ENCODE assay signal across 9 mouse cellular contexts in the genomic region with DNA sequence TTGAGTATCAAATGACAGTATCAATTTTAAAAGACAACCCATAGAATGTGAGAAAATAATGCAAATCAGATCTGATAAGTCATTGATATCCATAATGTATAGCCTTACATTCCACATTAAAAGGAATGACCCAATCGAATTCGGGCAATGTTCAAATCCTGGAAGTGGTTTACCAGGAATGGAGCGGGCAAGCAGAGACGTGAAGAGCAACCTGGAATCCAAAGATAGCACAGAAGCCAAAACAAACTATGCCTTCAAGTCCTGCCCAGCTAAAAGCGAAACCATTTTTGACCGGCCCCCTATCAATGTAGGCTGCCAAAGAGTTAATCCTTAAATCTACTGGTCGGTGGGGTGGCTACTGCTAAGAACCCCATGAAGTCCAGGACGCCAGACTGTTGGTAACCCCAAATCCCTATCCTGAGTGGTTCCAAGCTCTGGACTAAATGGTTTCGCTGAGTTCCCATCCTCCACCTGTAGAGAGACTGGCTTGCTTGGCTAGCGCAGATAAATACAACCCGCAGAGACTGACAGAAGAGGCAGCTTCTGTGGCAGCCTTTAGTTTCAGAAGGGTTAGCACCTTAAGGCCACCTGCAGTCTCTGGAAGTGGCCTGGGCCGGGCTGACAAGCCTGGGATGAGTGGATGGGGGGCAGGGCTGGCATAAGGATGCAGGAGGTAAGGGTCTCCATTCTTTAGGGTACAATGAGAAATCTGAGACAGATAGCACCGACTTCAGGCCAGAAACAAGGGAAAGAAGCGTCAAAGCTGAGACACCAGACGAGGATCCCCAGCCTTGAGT. TPM values are rescaled to one million over a fixed set of nuclear protein-coding genes. Genes with fewer than 3 reads are reported as not detected.
DNase-seq lines count a peak whose midpoint lies in the region; ATAC-seq lines count a peak whose summit lies in the region.
"Had no signal": no experiment of that assay in that cellular context is flagged by ENCODE, and none has a peak within 500 bp of the region (broad histone marks: within the 10 kb centered on the region; RNA-seq: fewer than 3 reads in every experiment).

No protein-coding gene starts in this region.

- peak overlapping the region; percentile 48; the same call in 1 of the 2 replicates for H3K9ac ChIP-seq in kidney, embryonic 16.5 days (replicated peaks; ENCODE audit: low read length)
- 0 out of 2 replicates have a peak overlapping the region, but pooled peaks have one; percentile 13 for H3K9ac ChIP-seq in embryonic facial prominence, embryonic 11.5 days (replicated peaks; ENCODE audit: low read length)
- H3K9ac ChIP-seq in intestine, embryonic 15.5 days, result no peak overlapping the region; the same call in 1 of the 2 replicates

- intact Hi-C loops in left cerebral cortex, postnatal 14 days (cut with DNase I), result no loop called here

- H3K9me3 ChIP-seq in kidney, embryonic 16.5 days (ENCODE audit: low read length), result no peaks in the 10 kb centered on the region
- H3K9me3 ChIP-seq in embryonic facial prominence, embryonic 11.5 days (replicated peaks; ENCODE audit: control insufficient read depth, low read length), result no peaks in the 10 kb centered on the region
- H3K9me3 ChIP-seq in intestine, embryonic 15.5 days, result no peaks in the 10 kb centered on the region

- no peaks in the 10 kb centered on the region for H3K36me3 ChIP-seq in kidney, embryonic 16.5 days (ENCODE audit: insufficient read depth, low read length)
- H3K36me3 ChIP-seq in embryonic facial prominence, embryonic 11.5 days (replicated peaks; ENCODE audit: control insufficient read depth, insufficient read depth, low read depth, low read length), result no peaks in the 10 kb centered on the region
- H3K36me3 ChIP-seq in intestine, embryonic 15.5 days, result no peaks in the 10 kb centered on the region

- no peak for DNase-seq in kidney, adult 18-20 months
- no peak for DNase-seq in embryonic facial prominence, embryonic 11.5 days (ENCODE audit: low spot score)
- DNase-seq in naive thymus-derived CD4-positive, alpha-beta T cell, adult 2 months (ENCODE audit: low read depth), result peak; percentile 19
- no peak for DNase-seq in left cerebral cortex, postnatal 14 days (ENCODE audit: low spot score in 2 of 2)
- no peak for DNase-seq in adrenal gland, postnatal 36 days
- no peak for DNase-seq in adrenal gland, adult 2 months

- peaks cover 17% of the 10 kb centered on the region for H3K4me1 ChIP-seq in kidney, embryonic 16.5 days (ENCODE audit: insufficient read depth, low read length)
- peaks cover 4% of the 10 kb centered on the region; the same call in 1 of the 2 replicates for H3K4me1 ChIP-seq in embryonic facial prominence, embryonic 11.5 days (ENCODE audit: control insufficient read depth, insufficient read depth, low read length)
- peaks cover 22% of the 10 kb centered on the region for H3K4me1 ChIP-seq in intestine, embryonic 15.5 days (replicated peaks)

- H3K27me3 ChIP-seq in kidney, embryonic 16.5 days (ENCODE audit: insufficient read depth, low read length), result peaks cover 10% of the 10 kb centered on the region; the same call in 1 of the 2 replicates
- H3K27me3 ChIP-seq in embryonic facial prominence, embryonic 11.5 days (ENCODE audit: control insufficient read depth, insufficient read depth, low read length), result no peaks in the 10 kb centered on the region
- H3K27me3 ChIP-seq in intestine, embryonic 15.5 days (replicated peaks), result peaks cover 6% of the 10 kb centered on the region

- peak overlapping the region; percentile 92 for H3K4me2 ChIP-seq in kidney, embryonic 16.5 days (replicated peaks; ENCODE audit: low read depth, low read length)
- H3K4me2 ChIP-seq in embryonic facial prominence, embryonic 11.5 days (ENCODE audit: low read depth, low read length), result peak overlapping the region; percentile 95
- peak overlapping the region; percentile 87 for H3K4me2 ChIP-seq in intestine, embryonic 15.5 days (replicated peaks)

- WGBS in kidney, embryonic 16.5 days, result 22% methylated on average over 15 of the region's 15 CpGs
- 18% methylated on average over 15 of the region's 15 CpGs for WGBS in embryonic facial prominence, embryonic 11.5 days
- 15% methylated on average over 15 of the region's 15 CpGs for WGBS in intestine, embryonic 15.5 days

- H3K27ac ChIP-seq in kidney, embryonic 16.5 days (ENCODE audit: low read length), result no peak overlapping the region
- H3K27ac ChIP-seq in embryonic facial prominence, embryonic 11.5 days (replicated peaks; ENCODE audit: low read depth, low read length), result no peak overlapping the region; the same call in 1 of the 2 replicates
- peak overlapping the region; percentile 27; the same call in 1 of the 2 replicates for H3K27ac ChIP-seq in intestine, embryonic 15.5 days

- ATAC-seq in kidney, embryonic 16.5 days (ENCODE audit: low FRiP score, low TSS enrichment), result 0 out of 2 replicates have a peak, but pooled peaks have one; percentile 25
- ATAC-seq in embryonic facial prominence, embryonic 11.5 days (replicated peaks; ENCODE audit: insufficient number of reproducible peaks, low FRiP score, low TSS enrichment, low read depth), result peak; percentile 45
- ATAC-seq in intestine, embryonic 15.5 days, result no peak; the same call in 1 of the 2 replicates

- peak overlapping the region; percentile 45 for H3K4me3 ChIP-seq in kidney, embryonic 16.5 days (ENCODE audit: low read length)
- peak overlapping the region; percentile 46 for H3K4me3 ChIP-seq in embryonic facial prominence, embryonic 11.5 days (ENCODE audit: low read depth, low read length)
- H3K4me3 ChIP-seq in intestine, embryonic 15.5 days (replicated peaks), result peak overlapping the region; percentile 43

RNA-seq across cellular contexts. Expression of gene Rundc3a, which starts 0.6 kb away (rescaled TPM):
- polyA plus RNA-seq in kidney, embryonic 16.5 days (2015; fragmentation: Nextera tagmentation; extraction: Ambion mirVana), result 3.3 and 3.9 TPM in 2 replicates
- polyA plus RNA-seq in embryonic facial prominence, embryonic 11.5 days (2014; fragmentation: Nextera tagmentation; extraction: Ambion mirVana), result 11.8 and 12.1 TPM in 2 replicates
- 8.7 and 10.8 TPM in 2 replicates for polyA plus RNA-seq in intestine, embryonic 15.5 days (2015; fragmentation: Nextera tagmentation; extraction: Ambion mirVana)
- 100 to 1,000 TPM; 399 to 416 TPM for total RNA-seq in left cerebral cortex, postnatal 14 days (2021)
- 10 to 100 TPM; 29.1 to 29.6 TPM for total RNA-seq in adrenal gland, postnatal 36 days (2021)
- 10 to 100 TPM; 36.8 to 51.7 TPM for total RNA-seq in adrenal gland, adult 2 months (2021)
- 46.3 and 77.5 TPM in 2 replicates for polyA plus RNA-seq in adrenal gland, adult 2 months (2012; rRNA removed)

RNA-seq across cellular contexts. Expression of gene Slc25a39, which starts 15.1 kb away (rescaled TPM):
- 337 and 360 TPM in 2 replicates for polyA plus RNA-seq in kidney, embryonic 16.5 days (2015; fragmentation: Nextera tagmentation; extraction: Ambion mirVana)
- polyA plus RNA-seq in embryonic facial prominence, embryonic 11.5 days (2014; fragmentation: Nextera tagmentation; extraction: Ambion mirVana), result 168 and 185 TPM in 2 replicates
- polyA plus RNA-seq in intestine, embryonic 15.5 days (2015; fragmentation: Nextera tagmentation; extraction: Ambion mirVana), result 305 and 329 TPM in 2 replicates
- 10 to 100 TPM; 71.0 to 71.3 TPM for total RNA-seq in left cerebral cortex, postnatal 14 days (2021)
- 100 to 1,000 TPM; 453 to 470 TPM for total RNA-seq in adrenal gland, postnatal 36 days (2021)
- 100 to 1,000 TPM; 504 to 683 TPM for total RNA-seq in adrenal gland, adult 2 months (2021)
- 1,025 and 1,107 TPM in 2 replicates for polyA plus RNA-seq in adrenal gland, adult 2 months (2012; rRNA removed)

RNA-seq across cellular contexts. Expression of gene Slc4a1, which starts 26.6 kb away (rescaled TPM):
- polyA plus RNA-seq in kidney, embryonic 16.5 days (2015; fragmentation: Nextera tagmentation; extraction: Ambion mirVana), result 9.0 and 9.6 TPM in 2 replicates
- polyA plus RNA-seq in embryonic facial prominence, embryonic 11.5 days (2014; fragmentation: Nextera tagmentation; extraction: Ambion mirVana), result 25.8 and 28.5 TPM in 2 replicates
- polyA plus RNA-seq in intestine, embryonic 15.5 days (2015; fragmentation: Nextera tagmentation; extraction: Ambion mirVana), result 15.2 and 18.0 TPM in 2 replicates
- 1 to 10 TPM; 1.2 to 1.3 TPM for total RNA-seq in left cerebral cortex, postnatal 14 days (2021)
- total RNA-seq in adrenal gland, postnatal 36 days (2021), result 1 to 10 TPM in 1 of 2 experiments, under 1 TPM in 1; 0.56 to 1.8 TPM
- total RNA-seq in adrenal gland, adult 2 months (2021), result under 1 TPM; 0.35 to 0.49 TPM
- polyA plus RNA-seq in adrenal gland, adult 2 months (2012; rRNA removed), result 0.02 TPM in 1 of 2 replicates, not detected in the other
- polyA plus RNA-seq: Patski had no signal

RNA-seq across cellular contexts. Expression of gene Grn, which starts 37.5 kb away (rescaled TPM):
- 208 and 213 TPM in 2 replicates for polyA plus RNA-seq in kidney, embryonic 16.5 days (2015; fragmentation: Nextera tagmentation; extraction: Ambion mirVana)
- 38.8 and 52.0 TPM in 2 replicates for polyA plus RNA-seq in embryonic facial prominence, embryonic 11.5 days (2014; fragmentation: Nextera tagmentation; extraction: Ambion mirVana)
- polyA plus RNA-seq in intestine, embryonic 15.5 days (2015; fragmentation: Nextera tagmentation; extraction: Ambion mirVana), result 156 and 171 TPM in 2 replicates
- 10 to 100 TPM; 74.3 to 78.5 TPM for total RNA-seq in left cerebral cortex, postnatal 14 days (2021)
- 100 to 1,000 TPM; 181 to 214 TPM for total RNA-seq in adrenal gland, postnatal 36 days (2021)
- 100 to 1,000 TPM; 165 to 211 TPM for total RNA-seq in adrenal gland, adult 2 months (2021)
- polyA plus RNA-seq in adrenal gland, adult 2 months (2012; rRNA removed), result 251 and 310 TPM in 2 replicates

RNA-seq across cellular contexts. Expression of gene Fam171a2, which starts 54.8 kb away (rescaled TPM):
- polyA plus RNA-seq in kidney, embryonic 16.5 days (2015; fragmentation: Nextera tagmentation; extraction: Ambion mirVana), result 5.3 and 5.8 TPM in 2 replicates
- polyA plus RNA-seq in embryonic facial prominence, embryonic 11.5 days (2014; fragmentation: Nextera tagmentation; extraction: Ambion mirVana), result 8.6 and 8.8 TPM in 2 replicates
- polyA plus RNA-seq in intestine, embryonic 15.5 days (2015; fragmentation: Nextera tagmentation; extraction: Ambion mirVana), result 3.2 and 3.5 TPM in 2 replicates
- total RNA-seq in left cerebral cortex, postnatal 14 days (2021), result 100 to 1,000 TPM in 1 of 2 experiments, 10 to 100 TPM in 1; 97.3 to 111 TPM
- total RNA-seq in adrenal gland, postnatal 36 days (2021), result 1 to 10 TPM; 5.8 to 6.1 TPM
- 1 to 10 TPM; 2.8 to 8.3 TPM for total RNA-seq in adrenal gland, adult 2 months (2021)
- 18.1 and 22.9 TPM in 2 replicates for polyA plus RNA-seq in adrenal gland, adult 2 months (2012; rRNA removed)
